Mouse (Mus musculus) spleen, adult 2 months (tissue): Measurements from ENCODE around the gene Pfkfb3. TPM values are rescaled to one million over a fixed set of nuclear protein-coding genes. Genes with fewer than 3 reads are reported as not detected.
A peak's percentile ranks its signal among the peaks of the same experiment; 100 is the strongest.

Experiments used
- DNase-seq, 2 experiments: peaks; one replicate each; pipeline versions ENCODE4 v3.0.0 to v3.0.0-alpha.2; 2012 to 2021; ENCODE audit warnings: low spot score in 2 of 2, low read depth in 1 of 2
- H3K27ac ChIP-seq: fragments of 200-500 bp; 2 replicates; pipeline ENCODE4 v1.5.1; 2012; ENCODE audit warnings: low read length, inconsistent platforms; ENCODE audit not compliant: insufficient read depth
- H3K27me3 ChIP-seq: fragments of 200-500 bp; 2 replicates; pipeline ENCODE4 v1.6.1; 2012; ENCODE audit warnings: mild to moderate bottlenecking, moderate library complexity, low read length, inconsistent platforms; ENCODE audit not compliant: control insufficient read depth, insufficient read depth
- H3K36me3 ChIP-seq: fragments of 200-500 bp; 2 replicates; pipeline ENCODE4 v1.6.1; 2012; ENCODE audit warnings: mild to moderate bottlenecking, low read length, inconsistent platforms; ENCODE audit not compliant: control insufficient read depth, insufficient read depth
- H3K4me1 ChIP-seq: fragments of 200-500 bp; 2 replicates; pipeline ENCODE4 v1.6.1; 2011; ENCODE audit warnings: inconsistent platforms; ENCODE audit not compliant: control insufficient read depth, insufficient read depth, insufficient read length
- H3K4me3 ChIP-seq: fragments of 200-500 bp; 2 replicates; pipeline ENCODE4 v1.5.1; 2011; ENCODE audit warnings: mild to moderate bottlenecking, inconsistent platforms; ENCODE audit not compliant: insufficient read depth, insufficient read length; ENCODE audit errors: extremely low read depth
- CTCF ChIP-seq: fragments of 200-500 bp; IDR thresholded peaks from 2 replicates; pipeline ENCODE4 v1.5.1; 2011; ENCODE audit warnings: mild to moderate bottlenecking, inconsistent platforms; ENCODE audit not compliant: insufficient read depth, insufficient read length, insufficient replicate concordance; ENCODE audit errors: extremely low read depth
- POLR2A ChIP-seq: fragments of 200-500 bp; IDR thresholded peaks from 2 replicates; pipeline ENCODE4 v1.6.1; 2011; ENCODE audit warnings: low read depth, low read length, inconsistent platforms
- WGBS: fragments of 180-500 bp; shearing (Covaris S2); methylation state at CpG from one replicate; pipeline ENCODE4 v1.1.7; 2018; 5-methylcytosine and 5-hydroxymethylcytosine counted together
- polyA plus RNA-seq: library from polyadenylated mRNA; depleted of rRNA; stranded (reverse); fragments of >200 nt; gene quantifications from 2 replicates; pipeline ENCODE4 v1.2.3, GENCODE M21; 2012

Pfkfb3 gene
- polyA plus RNA-seq, 1 experiment: 22.0 TPM

DNA sequence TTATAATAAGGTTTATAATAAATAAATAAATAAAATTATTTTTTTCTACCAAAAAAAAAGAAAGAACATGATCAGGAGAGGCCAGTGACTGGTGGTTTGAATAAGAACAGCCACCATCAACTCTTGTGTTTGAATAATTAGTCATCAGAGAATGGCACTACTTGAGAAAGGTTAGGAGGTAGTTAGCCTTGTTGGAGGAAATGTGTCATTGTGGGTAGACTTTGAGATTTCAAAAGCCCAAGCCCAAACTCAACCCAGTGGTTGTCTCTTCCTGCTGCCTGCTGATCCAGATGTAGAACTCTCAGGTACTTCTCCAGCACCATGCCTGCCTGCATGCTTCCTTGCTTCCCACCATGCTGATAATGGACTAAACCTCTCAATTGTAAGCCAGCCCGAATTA is 41.8 kb downstream of the Pfkfb3 start:
- WGBS: 94% methylated on average over 1 of the region's 1 CpGs
- Histone ChIP-seq H3K4me3 (no peak overlapping the region), H3K36me3 (no peaks in the 10 kb centered on the region), H3K27me3 (no peaks in the 10 kb centered on the region), H3K27ac (no peak overlapping the region), H3K4me1 (0 out of 2 replicates have a peak, but pooled peaks cover 3% of the 10 kb centered on the region)
- no peak for TF ChIP-seq POLR2A
- no peak for TF ChIP-seq CTCF
- DNase-seq: no peak

DNA sequence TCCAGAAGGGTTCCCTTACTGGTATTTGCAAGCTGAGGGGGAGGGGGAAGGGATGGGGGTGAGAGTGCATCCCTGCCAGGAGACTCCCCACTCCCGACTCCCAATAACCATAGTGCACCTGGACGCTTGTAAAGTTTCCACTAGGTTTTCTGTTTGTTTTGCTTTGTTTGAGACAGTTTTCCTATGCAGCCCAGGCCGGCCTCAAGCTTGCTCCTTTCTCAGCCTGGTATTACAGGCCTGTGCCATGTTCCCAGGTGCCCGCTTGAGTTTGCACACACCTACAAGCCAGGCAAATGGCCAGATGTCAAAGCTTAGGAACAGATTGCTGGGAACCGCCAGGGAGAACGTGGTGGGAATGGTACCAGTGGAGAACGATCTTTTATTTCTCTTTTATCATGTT is 50.1 kb downstream of the Pfkfb3 start:
- no peak for DNase-seq
- Histone ChIP-seq H3K27me3 (no peaks in the 10 kb centered on the region), H3K4me3 (no peak overlapping the region), H3K4me1 (peaks cover 8% of the 10 kb centered on the region; the same call in 1 of the 2 replicates), H3K27ac (no peak overlapping the region), H3K36me3 (no peaks in the 10 kb centered on the region)
- WGBS: 89% methylated on average over 7 of the region's 7 CpGs
- TF ChIP-seq POLR2A (no peak), CTCF (no peak)

DNA sequence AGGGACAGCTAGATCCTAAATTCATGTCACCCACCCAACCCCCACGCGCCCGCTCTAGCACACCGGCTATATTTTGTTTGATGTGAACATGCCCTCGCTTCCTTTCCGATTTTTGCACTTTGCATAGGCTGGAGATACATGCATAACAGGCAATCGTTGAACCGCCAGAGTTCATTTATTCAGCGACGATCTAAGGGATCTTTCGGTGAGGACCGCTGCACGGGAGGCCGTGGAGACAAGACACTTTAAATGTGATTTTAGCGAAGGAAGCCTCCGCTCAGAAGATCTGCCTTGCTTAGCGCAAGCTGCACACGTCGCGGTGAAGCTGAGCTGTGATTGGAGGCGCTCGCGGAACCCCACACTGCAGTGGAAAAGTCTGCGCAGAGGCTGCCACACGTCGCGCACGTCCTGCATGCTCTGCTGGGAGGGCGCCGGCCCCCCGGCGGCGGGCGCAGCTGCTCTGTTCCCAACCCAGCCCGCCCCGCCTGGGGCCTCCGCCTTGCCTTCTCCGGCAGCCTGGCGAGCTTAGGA is 50.9 kb downstream of the Pfkfb3 start:
- TF ChIP-seq POLR2A: no peak
- no peak for TF ChIP-seq CTCF
- Histone ChIP-seq H3K27ac (peak overlapping the region; percentile 21), H3K27me3 (no peaks in the 10 kb centered on the region), H3K36me3 (no peaks in the 10 kb centered on the region), H3K4me1 (peaks cover 8% of the 10 kb centered on the region; the same call in 1 of the 2 replicates), H3K4me3 (peak overlapping the region; percentile 73)
- WGBS: 1% methylated on average over 37 of the region's 39 CpGs
- DNase-seq: peak; percentile 55 to 75

DNA sequence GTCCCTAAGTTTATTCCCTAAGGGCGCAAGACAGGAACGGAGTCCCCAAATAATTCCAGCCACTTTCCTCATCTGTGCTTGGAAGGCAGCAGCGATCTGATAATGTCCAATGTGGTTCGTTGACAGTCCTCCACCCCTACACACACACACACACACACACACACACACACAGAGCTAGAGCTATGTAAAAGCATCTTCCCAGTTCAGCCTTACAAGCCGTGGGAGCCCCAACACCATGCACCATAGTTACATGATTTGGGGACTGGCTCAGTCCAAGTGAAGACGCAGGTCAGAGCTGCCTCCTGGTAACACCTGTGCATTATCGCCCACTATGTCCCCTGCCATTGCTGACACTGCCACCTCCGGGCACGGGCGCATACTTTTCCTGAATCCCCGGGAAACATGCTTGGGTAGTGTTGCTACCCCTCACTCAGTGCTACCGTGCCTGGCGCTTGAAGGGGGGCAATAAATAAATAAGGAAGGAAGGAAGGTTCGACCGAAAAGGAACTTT is 51.6 kb downstream of the Pfkfb3 start:
- DNase-seq: peak in 1 of 2 experiments; percentile 27
- peaks cover 8% of the 10 kb centered on the region; the same call in 1 of the 2 replicates for H3K4me1 ChIP-seq
- peak overlapping the region; percentile 73 for H3K4me3 ChIP-seq
- TF ChIP-seq CTCF: no peak
- TF ChIP-seq POLR2A: no peak
- 6% methylated on average over 15 of the region's 15 CpGs for WGBS
- H3K36me3 ChIP-seq: no peaks in the 10 kb centered on the region
- no peak overlapping the region for H3K27ac ChIP-seq
- H3K27me3 ChIP-seq: no peaks in the 10 kb centered on the region

DNA sequence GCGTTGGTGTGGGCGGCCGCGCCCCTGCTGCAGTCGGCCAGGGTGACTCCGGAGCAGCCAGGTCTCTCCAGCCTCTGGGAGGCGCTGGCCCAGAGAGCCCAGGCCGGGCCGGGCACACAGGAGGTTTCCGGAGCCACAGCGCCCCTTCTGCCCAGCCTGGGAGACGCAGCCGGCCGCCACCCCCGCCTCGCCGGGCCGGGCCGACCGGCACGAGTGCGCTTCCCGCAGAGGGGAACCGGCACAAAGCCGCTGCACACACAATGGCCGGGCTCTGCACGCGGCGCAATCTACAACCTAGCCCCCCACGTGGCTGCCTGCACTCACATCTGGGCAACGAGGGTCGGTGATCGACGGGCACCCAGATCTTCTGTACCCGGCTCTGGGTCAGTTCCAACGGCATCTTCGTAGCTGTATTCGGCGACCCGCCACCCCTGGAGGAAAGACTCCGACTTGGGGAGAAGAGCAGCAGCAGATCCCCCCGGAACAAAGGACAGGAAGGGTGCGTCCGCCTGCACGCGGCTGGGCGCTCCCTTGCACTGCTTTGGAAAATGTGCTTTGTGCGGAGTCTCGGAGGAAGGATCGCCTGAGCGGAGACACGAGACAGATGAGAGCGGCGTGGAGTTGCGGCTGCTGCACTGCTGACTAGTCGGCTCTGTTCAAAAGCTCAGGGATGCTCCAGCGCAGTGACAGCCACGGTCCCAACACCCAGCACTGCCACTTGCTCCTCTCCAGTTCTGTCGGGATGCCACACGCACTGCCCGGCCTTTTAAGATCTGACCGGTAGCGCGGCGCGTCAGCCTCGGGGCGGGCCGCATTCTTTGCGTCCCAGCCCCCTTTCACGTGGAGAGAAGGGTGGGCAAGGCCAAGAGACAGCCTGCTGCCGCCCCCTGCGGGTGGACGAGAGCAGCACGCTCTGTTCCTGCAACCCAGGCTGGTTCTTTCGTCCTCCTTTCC is 52.3 kb downstream of the Pfkfb3 start:
- Histone ChIP-seq H3K4me1 (peaks cover 12% of the 10 kb centered on the region; the same call in 1 of the 2 replicates), H3K36me3 (no peaks in the 10 kb centered on the region), H3K27me3 (no peaks in the 10 kb centered on the region), H3K4me3 (peak overlapping the region; percentile 73), H3K27ac (peak overlapping the region; percentile 79)
- 1% methylated on average over 76 of the region's 76 CpGs for WGBS
- peak; percentile 68 to 90 for DNase-seq
- TF ChIP-seq POLR2A (peak; percentile 35; the same call in 1 of the 2 replicates), CTCF (peak; percentile 91)

DNA sequence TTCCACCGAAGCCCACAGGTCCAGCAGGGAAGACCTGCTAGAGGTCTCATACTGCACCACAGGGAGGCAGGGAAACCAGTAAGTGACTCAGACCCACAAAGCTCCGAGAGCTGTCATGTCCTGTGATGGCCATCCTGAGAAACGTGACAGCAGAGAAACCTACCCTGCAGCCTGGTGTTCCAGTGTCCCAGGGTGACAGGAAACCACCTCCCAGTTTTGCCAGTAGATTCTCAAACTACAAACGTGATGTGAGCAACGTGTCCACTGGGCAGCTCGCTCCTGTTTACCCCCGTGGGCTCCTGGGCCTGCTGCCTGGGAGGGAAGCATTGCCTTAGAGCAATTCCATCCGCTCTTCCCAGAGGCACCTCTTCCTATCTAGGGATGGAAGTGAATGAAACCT is 53.2 kb downstream of the Pfkfb3 start:
- Histone ChIP-seq H3K4me3 (peak overlapping the region; percentile 73), H3K27ac (peak overlapping the region; percentile 17; the same call in 1 of the 2 replicates), H3K4me1 (peaks cover 12% of the 10 kb centered on the region; the same call in 1 of the 2 replicates), H3K36me3 (no peaks in the 10 kb centered on the region), H3K27me3 (no peaks in the 10 kb centered on the region)
- WGBS: 54% methylated on average over 8 of the region's 8 CpGs
- DNase-seq: no peak
- TF ChIP-seq POLR2A (no peak), CTCF (no peak)
